Mouse (Mus musculus): ENCODE data around the gene Rarg. TPM values are rescaled to one million over a fixed set of nuclear protein-coding genes. Genes with fewer than 3 reads are reported as not detected.

Rarg gene
- total RNA-seq, 1 experiment: 115 TPM

GRCm38 (mm10) chr15:102271441-102271840 lies 14.1 kb upstream of the Rarg start:
- peaks cover 0 to 4% of the 10 kb centered on the region in 2 experiments; a peak in 1 of 4 replicates for H3K4me1 ChIP-seq (ENCODE audit: control insufficient read depth in 2 of 2, insufficient read depth in 2 of 2, low read length in 2 of 2, poor library complexity in 1 of 2)
- peak overlapping the region; percentile 54 to 66 for H3K4me3 ChIP-seq (ENCODE audit: insufficient read depth in 1 of 2, low read depth in 1 of 2, low read length in 2 of 2, poor library complexity in 1 of 2, severe bottlenecking in 1 of 2)
- TF ChIP-seq CHD2 (IDR thresholded peaks at IDR 0.05; ENCODE audit: low read depth, low read length) (no peak), HCFC1 (IDR thresholded peaks at IDR 0.05; ENCODE audit: borderline replicate concordance, insufficient read depth, low read length) (no peak), ZC3H11A (IDR thresholded peaks at IDR 0.05; ENCODE audit: borderline replicate concordance, low read depth, low read length) (no peak), MAFK (IDR thresholded peaks at IDR 0.05; ENCODE audit: insufficient read depth, low read depth, low read length) (no peak), ZNF384 (IDR thresholded peaks at IDR 0.05; ENCODE audit: low read depth, low read length) (no peak)
- DNase-seq (ENCODE audit: low read depth, low spot score): no peak
- in situ Hi-C loops (cut with MboI; ENCODE audit: low sequenced_read_pairs in 2 of 2, unreplicated experiment in 2 of 2): no loop called here
- peak overlapping the region; percentile 70 for H3K27ac ChIP-seq (ENCODE audit: insufficient read depth, low read depth, low read length, poor library complexity, severe bottlenecking)
- no peaks in the 10 kb centered on the region for H3K9me3 ChIP-seq (ENCODE audit: control insufficient read depth, insufficient read depth, low read depth, low read length)
- H3K9ac ChIP-seq (ENCODE audit: insufficient read depth, low read depth, low read length, poor library complexity, severe bottlenecking): peak overlapping the region; percentile 46
- H3K36me3 ChIP-seq (ENCODE audit: control insufficient read depth, insufficient read depth, low read length, poor library complexity, severe bottlenecking): no peaks in the 10 kb centered on the region

GRCm38 (mm10) chr15:102270274-102270960 lies 13.1 kb upstream of the Rarg start, which contains the start of gene Gm9918:
Gene Gm9918 (plus strand): TSS chr15:102270563.
- H3K4me3 ChIP-seq (ENCODE audit: insufficient read depth in 1 of 2, low read depth in 1 of 2, low read length in 2 of 2, poor library complexity in 1 of 2, severe bottlenecking in 1 of 2): peak within 1 kb of the TSS; percentile 54 to 66
- H3K4me1 ChIP-seq (ENCODE audit: control insufficient read depth in 2 of 2, insufficient read depth in 2 of 2, low read length in 2 of 2, poor library complexity in 1 of 2): peaks cover 0 to 8% of the 10 kb centered on the region in 2 experiments; a peak in 1 of 4 replicates
- peak within 1 kb of the TSS; percentile 70; the same call in 1 of the 2 replicates for H3K27ac ChIP-seq (ENCODE audit: insufficient read depth, low read depth, low read length, poor library complexity, severe bottlenecking)
- peak within 1 kb of the TSS; percentile 46 for H3K9ac ChIP-seq (ENCODE audit: insufficient read depth, low read depth, low read length, poor library complexity, severe bottlenecking)
- in situ Hi-C loops (cut with MboI; ENCODE audit: low sequenced_read_pairs in 2 of 2, unreplicated experiment in 2 of 2): no loop called here
- no peak for TF ChIP-seq MAFK (IDR thresholded peaks at IDR 0.05; ENCODE audit: insufficient read depth, low read depth, low read length)
- no peak for TF ChIP-seq ZC3H11A (IDR thresholded peaks at IDR 0.05; ENCODE audit: borderline replicate concordance, low read depth, low read length)
- TF ChIP-seq HCFC1 (IDR thresholded peaks at IDR 0.05; ENCODE audit: borderline replicate concordance, insufficient read depth, low read length): no peak
- TF ChIP-seq ZNF384 (IDR thresholded peaks at IDR 0.05; ENCODE audit: low read depth, low read length): no peak
- TF ChIP-seq CHD2 (IDR thresholded peaks at IDR 0.05; ENCODE audit: low read depth, low read length): no peak
- H3K36me3 ChIP-seq (ENCODE audit: control insufficient read depth, insufficient read depth, low read length, poor library complexity, severe bottlenecking): no peaks in the 10 kb centered on the region
- no peak for DNase-seq (ENCODE audit: low read depth, low spot score)
- H3K9me3 ChIP-seq (ENCODE audit: control insufficient read depth, insufficient read depth, low read depth, low read length): no peaks in the 10 kb centered on the region

- Histone ChIP-seq H3K9me3 (ENCODE audit: control insufficient read depth, insufficient read depth, low read depth, low read length) (no peaks in the 10 kb centered on the region), H3K4me3 (ENCODE audit: insufficient read depth in 1 of 2, low read depth in 1 of 2, low read length in 2 of 2, poor library complexity in 1 of 2, severe bottlenecking in 1 of 2) (no peak overlapping the region), H3K4me1 (ENCODE audit: control insufficient read depth in 2 of 2, insufficient read depth in 2 of 2, low read length in 2 of 2, poor library complexity in 1 of 2) (peaks cover 5 to 21% of the 10 kb centered on the region in 2 experiments), H3K9ac (ENCODE audit: insufficient read depth, low read depth, low read length, poor library complexity, severe bottlenecking) (0 out of 2 replicates have a peak overlapping the region, but pooled peaks have one; percentile 40), H3K36me3 (ENCODE audit: control insufficient read depth, insufficient read depth, low read length, poor library complexity, severe bottlenecking) (no peaks in the 10 kb centered on the region), H3K27ac (ENCODE audit: insufficient read depth, low read depth, low read length, poor library complexity, severe bottlenecking) (no peak overlapping the region)
- in situ Hi-C loops (cut with MboI; ENCODE audit: low sequenced_read_pairs in 2 of 2, unreplicated experiment in 2 of 2): no loop called here
- no peak for DNase-seq (ENCODE audit: low read depth, low spot score)
- no peak for TF ChIP-seq HCFC1 (IDR thresholded peaks at IDR 0.05; ENCODE audit: borderline replicate concordance, insufficient read depth, low read length)
Measured at GRCm38 (mm10) chr15:102265548-102265947, 8.2 kb upstream of the Rarg start.

- TF ChIP-seq ZNF384 (IDR thresholded peaks at IDR 0.05; ENCODE audit: low read depth, low read length) (no peak), HCFC1 (IDR thresholded peaks at IDR 0.05; ENCODE audit: borderline replicate concordance, insufficient read depth, low read length) (no peak), CHD2 (IDR thresholded peaks at IDR 0.05; ENCODE audit: low read depth, low read length) (no peak), ZC3H11A (IDR thresholded peaks at IDR 0.05; ENCODE audit: borderline replicate concordance, low read depth, low read length) (no peak), MAFK (IDR thresholded peaks at IDR 0.05; ENCODE audit: insufficient read depth, low read depth, low read length) (no peak)
- Histone ChIP-seq H3K9me3 (ENCODE audit: control insufficient read depth, insufficient read depth, low read depth, low read length) (no peaks in the 10 kb centered on the region), H3K4me1 (ENCODE audit: control insufficient read depth in 2 of 2, insufficient read depth in 2 of 2, low read length in 2 of 2, poor library complexity in 1 of 2) (peaks cover 7 to 33% of the 10 kb centered on the region in 2 experiments), H3K4me3 (ENCODE audit: insufficient read depth in 1 of 2, low read depth in 1 of 2, low read length in 2 of 2, poor library complexity in 1 of 2, severe bottlenecking in 1 of 2) (no peak overlapping the region), H3K27ac (ENCODE audit: insufficient read depth, low read depth, low read length, poor library complexity, severe bottlenecking) (no peak overlapping the region), H3K9ac (ENCODE audit: insufficient read depth, low read depth, low read length, poor library complexity, severe bottlenecking) (no peak overlapping the region), H3K36me3 (ENCODE audit: control insufficient read depth, insufficient read depth, low read length, poor library complexity, severe bottlenecking) (no peaks in the 10 kb centered on the region)
- in situ Hi-C loops (cut with MboI; ENCODE audit: low sequenced_read_pairs in 2 of 2, unreplicated experiment in 2 of 2): no loop called here
- DNase-seq (ENCODE audit: low read depth, low spot score): no peak
Measured at GRCm38 (mm10) chr15:102263037-102263436, 5.7 kb upstream of the Rarg start.

Measured in ES-E14 (cell line).